15 mouse cellular contexts compared by ENCODE assay signal in the genomic region with DNA sequence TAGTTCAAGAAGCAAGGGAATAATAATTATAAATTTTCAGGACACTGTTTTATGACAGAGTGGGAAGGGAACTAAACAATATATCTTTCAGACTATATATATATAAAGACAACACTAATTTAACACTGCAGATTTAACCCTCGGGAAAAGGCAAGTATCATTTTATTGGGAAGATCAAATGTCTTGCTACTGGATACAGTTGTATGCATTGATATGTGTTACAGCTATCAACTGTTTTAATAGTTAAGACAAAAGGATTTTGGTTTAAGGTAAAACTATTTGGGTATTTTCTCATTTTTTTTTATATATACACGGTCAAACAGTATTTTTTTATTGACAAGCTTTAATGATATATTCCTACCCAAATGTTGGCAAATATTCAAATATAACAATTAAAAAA. TPM values are rescaled to one million over a fixed set of nuclear protein-coding genes. Genes with fewer than 3 reads are reported as not detected.
DNase-seq lines count a peak whose midpoint lies in the region; ATAC-seq and TF ChIP-seq lines count a peak whose summit lies in the region.
"Had no signal": no experiment of that assay in that cellular context is flagged by ENCODE, and none has a peak within 500 bp of the region (broad histone marks: within the 10 kb centered on the region; RNA-seq: fewer than 3 reads in every experiment).

No protein-coding gene starts in this region.

- no peak overlapping the region; the same call in 1 of the 2 replicates for H3K9ac ChIP-seq in MEL (ENCODE audit: control insufficient read depth, low read depth, low read length, poor library complexity, severe bottlenecking)
- H3K9ac ChIP-seq in hindbrain, embryonic 15.5 days = no peak overlapping the region
- H3K9ac ChIP-seq: liver, embryonic 13.5 days; neural tube, embryonic 12.5 days had no signal

- TF ChIP-seq CTCF in gastrocnemius, adult 2 months (IDR thresholded peaks at IDR 0.05) = no peak
- TF ChIP-seq CTCF in left cerebral cortex, adult 2 months (IDR thresholded peaks at IDR 0.05) = no peak
- no peak for TF ChIP-seq CTCF in MEL (IDR thresholded peaks at IDR 0.05 in 2 of 3, conservative IDR thresholded peaks at IDR 0.05 in 1 of 3; ENCODE audit: control insufficient read depth in 1 of 3, insufficient read depth in 1 of 3, low read depth in 2 of 3, low read length in 3 of 3, poor library complexity in 1 of 3, severe bottlenecking in 1 of 3)

- peak overlapping the region; percentile 100 for H3K27ac ChIP-seq in gastrocnemius, adult 2 months
- H3K27ac ChIP-seq in left cerebral cortex, adult 2 months = no peak overlapping the region
- H3K27ac ChIP-seq in MEL (ENCODE audit: control insufficient read depth, low read depth, low read length) = no peak overlapping the region
- no peak overlapping the region for H3K27ac ChIP-seq in hindbrain, embryonic 15.5 days (replicated peaks)
- H3K27ac ChIP-seq: liver, embryonic 13.5 days; neural tube, embryonic 12.5 days had no signal

- TF ChIP-seq EP300 in MEL (IDR thresholded peaks at IDR 0.05; ENCODE audit: low read depth in 1 of 2, low read length in 2 of 2) = no peak

- intact Hi-C loops in gastrocnemius, adult 2 months (cut with DNase I) = loop anchor here (1.0 kb wide), 1 partner anchor 10 kb away; no protein-coding TSS in a partner anchor
- intact Hi-C loops in left cerebral cortex, adult 2 months (cut with DNase I) = no loop called here

- peak overlapping the region; percentile 97 for H3K4me3 ChIP-seq in gastrocnemius, adult 2 months
- peak overlapping the region; percentile 91 for H3K4me3 ChIP-seq in left cerebral cortex, adult 2 months
- peak overlapping the region in 1 of 2 experiments; percentile 100; a peak in 2 of 4 replicates for H3K4me3 ChIP-seq in MEL (ENCODE audit: control insufficient read depth in 1 of 2, insufficient read depth in 1 of 2, low read depth in 2 of 2, low read length in 2 of 2)
- no peak overlapping the region for H3K4me3 ChIP-seq in hindbrain, embryonic 15.5 days
- H3K4me3 ChIP-seq: liver, embryonic 13.5 days; neural tube, embryonic 12.5 days had no signal

- no peaks in the 10 kb centered on the region for H3K27me3 ChIP-seq in MEL (ENCODE audit: control insufficient read depth in 1 of 2, insufficient read depth in 2 of 2, low read length in 2 of 2)
- H3K27me3 ChIP-seq in hindbrain, embryonic 15.5 days = no peaks in the 10 kb centered on the region
- H3K27me3 ChIP-seq: liver, embryonic 13.5 days; neural tube, embryonic 12.5 days had no signal

- H3K4me1 ChIP-seq in MEL (ENCODE audit: control insufficient read depth in 1 of 2, insufficient read depth in 2 of 2, low read length in 2 of 2) = peaks cover 7 to 25% of the 10 kb centered on the region in 2 experiments
- H3K4me1 ChIP-seq in hindbrain, embryonic 15.5 days (replicated peaks) = peaks cover 26% of the 10 kb centered on the region

- ATAC-seq in hindbrain, embryonic 15.5 days (ENCODE audit: low FRiP score, low read depth) = no peak

- H3K79me2 ChIP-seq in MEL (ENCODE audit: control insufficient read depth, insufficient read depth, low read length, poor library complexity) = peaks cover 45% of the 10 kb centered on the region

- no peak for TF ChIP-seq POLR2A in MEL (IDR thresholded peaks at IDR 0.05; ENCODE audit: control insufficient read depth in 1 of 2, insufficient read depth in 1 of 2, low read depth in 1 of 2, low read length in 2 of 2, poor library complexity in 1 of 2)

- H3K9me3 ChIP-seq in MEL (replicated peaks; ENCODE audit: insufficient read depth, low read length) = no peaks in the 10 kb centered on the region
- no peaks in the 10 kb centered on the region for H3K9me3 ChIP-seq in hindbrain, embryonic 15.5 days
- H3K9me3 ChIP-seq: liver, embryonic 13.5 days; neural tube, embryonic 12.5 days had no signal

- 44% methylated on average over 2 of the region's 2 CpGs for WGBS in hindbrain, embryonic 15.5 days

- H3K36me3 ChIP-seq in MEL (ENCODE audit: control insufficient read depth in 1 of 2, insufficient read depth in 2 of 2, low read length in 2 of 2) = peaks cover 33 to 54% of the 10 kb centered on the region in 2 experiments
- peaks cover 4% of the 10 kb centered on the region for H3K36me3 ChIP-seq in hindbrain, embryonic 15.5 days

- no peak for TF ChIP-seq RAD21 in MEL (IDR thresholded peaks at IDR 0.05; ENCODE audit: low read depth, low read length)

- peak overlapping the region; percentile 35; the same call in 1 of the 2 replicates for H3K4me2 ChIP-seq in hindbrain, embryonic 15.5 days

- no peak for DNase-seq in gastrocnemius, adult 2 months
- no peak for DNase-seq in gastrocnemius, postnatal 10 days
- DNase-seq in left cerebral cortex, adult 2 months (ENCODE audit: extremely low spot score in 1 of 2, low spot score in 2 of 2) = no peak
- no peak for DNase-seq in left cerebral cortex, adult 8-10 months (ENCODE audit: low spot score in 2 of 2)
- peak; percentile 15 for DNase-seq in MEL (ENCODE audit: low read depth, low spot score)
- no peak for DNase-seq in testis, postnatal 10 days (ENCODE audit: low spot score)
- DNase-seq in cerebellum, adult 18-20 months = no peak
- DNase-seq: B cell, adult 2 months; cerebellum, postnatal 36 days; kidney, postnatal 14 days; liver, embryonic 13.5 days; lung, postnatal 4 days; right cerebral cortex, adult 18-20 months had no signal

TF ChIP-seq in MEL, 35 proteins besides CTCF, POLR2A, EP300 and RAD21:
- TF ChIP-seq HCFC1 (IDR thresholded peaks at IDR 0.05; ENCODE audit: low read depth, low read length) (no peak), ZMIZ1 (IDR thresholded peaks at IDR 0.05; ENCODE audit: low read depth, low read length) (no peak), CHD1 (IDR thresholded peaks at IDR 0.05; ENCODE audit: low read depth, low read length) (peak; percentile 24; the same call in 1 of the 2 replicates)
TF ChIP-seq in MEL: peak in this region for 1.

RNA-seq across cellular contexts. Expression of gene Chd2, which starts 13.2 kb away (rescaled TPM):
- 10 to 100 TPM; 40.7 to 48.4 TPM for total RNA-seq in gastrocnemius, adult 2 months (2021)
- total RNA-seq in gastrocnemius, postnatal 10 days (2021) = 10 to 100 TPM; 42.9 to 57.0 TPM
- total RNA-seq in left cerebral cortex, adult 2 months (2021) = 10 to 100 TPM; 57.4 to 60.3 TPM
- total RNA-seq in left cerebral cortex, adult 8-10 months (2022) = 10 to 100 TPM; 45.2 to 57.4 (median 48.6) TPM
- 9.9 and 16.9 TPM in 2 replicates for total RNA-seq in MEL (2012; rRNA removed)
- 100 to 1,000 TPM in 1 of 2 experiments, 10 to 100 TPM in 1; 21.4 to 275 TPM for polyA plus RNA-seq in MEL (2012; ENCODE audit: insufficient read depth in 1 of 2, insufficient read length in 2 of 2, low read depth in 1 of 2, low replicate concordance in 2 of 2, missing spikeins in 1 of 2)
- polyA plus RNA-seq in hindbrain, embryonic 15.5 days (2015; fragmentation: Nextera tagmentation; extraction: Ambion mirVana) = 34.9 and 37.2 TPM in 2 replicates
